Mouse (Mus musculus): ENCODE measurements around the gene Nr1i3. TPM values are rescaled to one million over a fixed set of nuclear protein-coding genes. Genes with fewer than 3 reads are reported as not detected.

Gene Nr1i3
- not detected in 2 replicates for polyA plus RNA-seq (2011; ENCODE audit: insufficient read length, low read depth, missing spikeins)

- TF ChIP-seq CTCF (IDR thresholded peaks at IDR 0.05; ENCODE audit: borderline replicate concordance, insufficient read depth, low read length) (no peak), POLR2A (IDR thresholded peaks at IDR 0.05; ENCODE audit: low read depth, low read length) (no peak)
- H3K4me1 ChIP-seq (ENCODE audit: control insufficient read depth, insufficient read depth, low read length): no peaks in the 10 kb centered on the region
- no peak within 1 kb of the TSS for H3K27ac ChIP-seq (ENCODE audit: insufficient read depth, low read length)
- no peak within 1 kb of the TSS for H3K4me3 ChIP-seq (ENCODE audit: insufficient read depth, low read length)
These were observed at the start of gene Nr1i3 for GRCm38 (mm10) chr1:171213801-171214496. Gene Nr1i3, plus strand, starts transcription at chr1:171213970.

- Histone ChIP-seq H3K4me1 (ENCODE audit: control insufficient read depth, insufficient read depth, low read length) (peaks cover 2% of the 10 kb centered on the region; the same call in 1 of the 2 replicates), H3K27ac (ENCODE audit: insufficient read depth, low read length) (no peak overlapping the region)
- no peak for TF ChIP-seq POLR2A (IDR thresholded peaks at IDR 0.05; ENCODE audit: low read depth, low read length)
- TF ChIP-seq CTCF (IDR thresholded peaks at IDR 0.05; ENCODE audit: borderline replicate concordance, insufficient read depth, low read length): no peak
These were observed 49.5 kb upstream of the Nr1i3 start for GRCm38 (mm10) chr1:171164258-171164657.

GRCm38 (mm10) chr1:171165629-171166345 lies 48.0 kb upstream of the Nr1i3 start:
- Histone ChIP-seq H3K27ac (ENCODE audit: insufficient read depth, low read length) (no peak overlapping the region), H3K4me3 (ENCODE audit: insufficient read depth, low read length) (no peak overlapping the region), H3K4me1 (ENCODE audit: control insufficient read depth, insufficient read depth, low read length) (peaks cover 2% of the 10 kb centered on the region; the same call in 1 of the 2 replicates)
- TF ChIP-seq CTCF (IDR thresholded peaks at IDR 0.05; ENCODE audit: borderline replicate concordance, insufficient read depth, low read length): no peak
- no peak for TF ChIP-seq POLR2A (IDR thresholded peaks at IDR 0.05; ENCODE audit: low read depth, low read length)

More at GRCm38 (mm10) chr1:171164258-171164657, 49.5 kb upstream of the Nr1i3 start:
- no peak overlapping the region for H3K4me3 ChIP-seq (ENCODE audit: insufficient read depth, low read length)

DNA sequence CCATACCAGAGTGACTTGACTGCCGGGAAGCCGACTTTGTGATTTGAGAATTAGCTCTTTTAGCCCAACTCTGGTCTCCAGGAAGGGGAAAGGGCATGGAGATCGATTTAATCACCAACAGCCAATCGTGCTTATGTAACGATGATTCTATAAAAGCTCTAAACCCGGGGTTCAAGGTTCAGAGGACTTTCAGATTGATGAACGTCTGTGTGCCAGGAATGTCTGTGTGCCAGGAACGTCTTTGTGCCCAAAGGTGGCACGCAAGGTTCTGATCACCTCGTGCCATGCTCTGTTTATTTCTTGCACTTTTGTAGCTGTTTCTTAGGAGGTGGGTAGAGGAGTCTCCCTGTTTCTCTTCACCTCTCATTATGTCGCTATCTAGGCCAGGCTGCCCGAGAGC lies 44.9 kb upstream of the Nr1i3 start:
- TF ChIP-seq CTCF (IDR thresholded peaks at IDR 0.05; ENCODE audit: borderline replicate concordance, insufficient read depth, low read length) (no peak), POLR2A (IDR thresholded peaks at IDR 0.05; ENCODE audit: low read depth, low read length) (no peak)
- Histone ChIP-seq H3K27ac (ENCODE audit: insufficient read depth, low read length) (no peak overlapping the region), H3K4me3 (ENCODE audit: insufficient read depth, low read length) (no peak overlapping the region), H3K4me1 (ENCODE audit: control insufficient read depth, insufficient read depth, low read length) (peaks cover 2% of the 10 kb centered on the region; the same call in 1 of the 2 replicates)

DNA sequence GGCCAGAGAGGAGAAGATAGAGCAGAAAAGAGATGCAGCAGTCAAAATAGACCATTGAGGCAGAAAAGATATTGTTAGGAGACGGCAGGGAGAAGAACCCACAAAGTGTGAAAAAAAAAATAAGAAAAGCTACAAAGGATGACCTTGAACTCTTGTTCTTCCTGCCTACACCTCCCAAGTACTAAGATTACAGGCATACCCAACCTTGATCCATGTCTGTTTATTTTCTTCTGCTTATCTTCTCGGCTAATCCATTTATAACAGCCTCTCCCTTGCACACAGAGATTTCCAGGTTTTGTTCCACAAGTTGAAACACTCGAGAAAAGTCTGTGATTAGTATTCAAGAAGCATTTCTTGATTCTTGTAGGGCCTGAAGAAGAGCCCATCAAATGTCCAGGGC lies 43.9 kb upstream of the Nr1i3 start:
- TF ChIP-seq POLR2A (IDR thresholded peaks at IDR 0.05; ENCODE audit: low read depth, low read length) (no peak), CTCF (IDR thresholded peaks at IDR 0.05; ENCODE audit: borderline replicate concordance, insufficient read depth, low read length) (no peak)
- no peak overlapping the region for H3K27ac ChIP-seq (ENCODE audit: insufficient read depth, low read length)
- peaks cover 2% of the 10 kb centered on the region; the same call in 1 of the 2 replicates for H3K4me1 ChIP-seq (ENCODE audit: control insufficient read depth, insufficient read depth, low read length)
- no peak overlapping the region for H3K4me3 ChIP-seq (ENCODE audit: insufficient read depth, low read length)

GRCm38 (mm10) chr1:171171138-171171537 lies 42.6 kb upstream of the Nr1i3 start:
- H3K27ac ChIP-seq (ENCODE audit: insufficient read depth, low read length): no peak overlapping the region

DNA sequence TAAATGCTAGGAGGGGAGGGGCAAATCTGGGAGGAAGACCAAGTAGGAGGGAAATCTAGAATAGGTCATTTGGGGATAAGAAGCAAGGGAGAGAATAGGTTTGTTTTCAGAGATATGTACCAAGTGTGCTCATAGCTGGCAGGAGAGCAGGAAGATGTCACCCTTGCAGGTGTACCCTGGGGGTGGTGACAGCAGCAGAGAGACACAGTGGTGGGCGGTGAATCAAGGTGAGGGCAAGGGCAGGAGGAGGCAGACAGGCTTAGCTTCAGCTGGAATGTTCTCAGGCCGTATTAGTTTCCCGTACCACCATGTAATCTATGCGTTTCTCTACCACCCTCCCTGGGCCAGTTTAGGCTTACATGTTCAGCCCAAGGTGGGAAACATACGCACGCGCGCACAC lies 41.0 kb upstream of the Nr1i3 start:
- Histone ChIP-seq H3K4me1 (ENCODE audit: control insufficient read depth, insufficient read depth, low read length) (no peaks in the 10 kb centered on the region), H3K4me3 (ENCODE audit: insufficient read depth, low read length) (no peak overlapping the region), H3K27ac (ENCODE audit: insufficient read depth, low read length) (no peak overlapping the region)
- TF ChIP-seq CTCF (IDR thresholded peaks at IDR 0.05; ENCODE audit: borderline replicate concordance, insufficient read depth, low read length) (no peak), POLR2A (IDR thresholded peaks at IDR 0.05; ENCODE audit: low read depth, low read length) (no peak)

More at GRCm38 (mm10) chr1:171171138-171171537, 42.6 kb upstream of the Nr1i3 start:
- Histone ChIP-seq H3K4me3 (ENCODE audit: insufficient read depth, low read length) (no peak overlapping the region), H3K4me1 (ENCODE audit: control insufficient read depth, insufficient read depth, low read length) (no peaks in the 10 kb centered on the region)
- no peak for TF ChIP-seq POLR2A (IDR thresholded peaks at IDR 0.05; ENCODE audit: low read depth, low read length)
- no peak for TF ChIP-seq CTCF (IDR thresholded peaks at IDR 0.05; ENCODE audit: borderline replicate concordance, insufficient read depth, low read length)

DNA sequence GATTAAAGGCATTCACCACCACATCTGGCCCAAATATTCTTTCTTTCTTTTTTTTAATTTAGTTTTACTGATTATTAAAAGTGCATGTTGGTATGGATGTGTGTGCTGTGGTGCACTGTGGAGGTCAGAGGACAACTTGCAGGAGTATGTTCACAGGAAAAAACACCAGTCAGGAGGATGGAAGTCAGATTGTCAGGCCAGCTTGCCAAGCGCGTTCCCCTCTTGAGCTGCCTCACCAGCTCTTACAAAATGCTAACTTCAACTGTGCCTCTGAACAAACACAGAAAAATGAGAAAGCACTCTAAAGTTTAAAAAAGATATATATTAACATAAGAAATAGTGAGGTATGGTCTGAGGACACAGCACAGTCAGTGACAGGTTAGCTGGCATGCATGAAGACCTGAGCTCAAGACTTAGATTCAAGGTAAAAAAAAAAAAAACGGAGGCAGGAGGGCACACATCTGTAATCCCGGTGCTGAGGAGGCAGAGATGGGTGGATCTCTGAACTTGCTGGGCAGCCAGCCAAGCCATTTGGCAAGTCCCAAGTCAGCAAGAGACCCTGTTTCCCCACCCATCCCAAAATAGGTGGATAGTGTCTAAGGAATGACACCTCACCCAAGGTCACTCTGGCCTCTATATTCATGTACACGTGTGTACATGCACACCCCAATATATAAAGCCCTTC lies 34.1 kb upstream of the Nr1i3 start:
- peaks cover 3% of the 10 kb centered on the region; the same call in 1 of the 2 replicates for H3K4me1 ChIP-seq (ENCODE audit: control insufficient read depth, insufficient read depth, low read length)
- no peak for TF ChIP-seq POLR2A (IDR thresholded peaks at IDR 0.05; ENCODE audit: low read depth, low read length)
- TF ChIP-seq CTCF (IDR thresholded peaks at IDR 0.05; ENCODE audit: borderline replicate concordance, insufficient read depth, low read length): no peak
- no peak overlapping the region for H3K4me3 ChIP-seq (ENCODE audit: insufficient read depth, low read length)
- no peak overlapping the region for H3K27ac ChIP-seq (ENCODE audit: insufficient read depth, low read length)

GRCm38 (mm10) chr1:171183025-171183424 lies 30.7 kb upstream of the Nr1i3 start:
- peaks cover 3% of the 10 kb centered on the region; the same call in 1 of the 2 replicates for H3K4me1 ChIP-seq (ENCODE audit: control insufficient read depth, insufficient read depth, low read length)
- H3K27ac ChIP-seq (ENCODE audit: insufficient read depth, low read length): no peak overlapping the region
- H3K4me3 ChIP-seq (ENCODE audit: insufficient read depth, low read length): no peak overlapping the region
- no peak for TF ChIP-seq POLR2A (IDR thresholded peaks at IDR 0.05; ENCODE audit: low read depth, low read length)

Measured in embryonic fibroblast, embryonic 13.5 days (primary cell).